Mouse (Mus musculus) ES-E14 (cell line): ENCODE measurements around the gene Tmem167b. TPM values are rescaled to one million over a fixed set of nuclear protein-coding genes. Genes with fewer than 3 reads are reported as not detected.

Source experiments
- DNase-seq: peaks from one replicate; pipeline ENCODE4 v3.0.0-alpha.2; 2013; ENCODE audit warnings: low read depth, low spot score
- H3K27ac ChIP-seq: 2 replicates; pipeline ENCODE4 v1.5.1; 2012; ENCODE audit warnings: low read depth, mild to moderate bottlenecking, low read length, moderate library complexity, mixed read lengths; ENCODE audit not compliant: poor library complexity, insufficient read depth, severe bottlenecking
- H3K36me3 ChIP-seq: 2 replicates; pipeline ENCODE4 v1.6.1; 2012; ENCODE audit warnings: mild to moderate bottlenecking, low read length, moderate library complexity, mixed read lengths; ENCODE audit not compliant: control insufficient read depth, poor library complexity, insufficient read depth, severe bottlenecking
- H3K4me1 ChIP-seq, 2 experiments: fragments of 150-350 bp in 1 of 2; sonication (generic) in 1 of 2; 2 replicates each; pipeline ENCODE4 v1.6.1; 2012; ENCODE audit warnings: low read length in 2 of 2, mild to moderate bottlenecking in 1 of 2, mixed read lengths in 1 of 2; ENCODE audit not compliant: control insufficient read depth in 2 of 2, insufficient read depth in 2 of 2, poor library complexity in 1 of 2
- H3K4me3 ChIP-seq, 2 experiments: fragments of 150-350 bp in 1 of 2; sonication (generic) in 1 of 2; 2 replicates each; pipeline ENCODE4 v1.5.1; 2012; ENCODE audit warnings: low read length in 2 of 2, low read depth in 1 of 2, mild to moderate bottlenecking in 1 of 2, mixed read lengths in 1 of 2; ENCODE audit not compliant: insufficient read depth in 1 of 2, poor library complexity in 1 of 2, severe bottlenecking in 1 of 2
- H3K9ac ChIP-seq: 2 replicates; pipeline ENCODE4 v1.6.1; 2012; ENCODE audit warnings: low read depth, mild to moderate bottlenecking, low read length, mixed read lengths; ENCODE audit not compliant: poor library complexity, insufficient read depth, severe bottlenecking
- H3K9me3 ChIP-seq: fragments of 150-350 bp; sonication (generic); 2 replicates; pipeline ENCODE4 v1.6.1; 2012; ENCODE audit warnings: low read depth, mild to moderate bottlenecking, low read length; ENCODE audit not compliant: control insufficient read depth, insufficient read depth
- CHD2 ChIP-seq: IDR thresholded peaks from 2 replicates; pipeline ENCODE4 v1.6.1; 2014; ENCODE audit warnings: mild to moderate bottlenecking, low read depth, low read length, inconsistent platforms
- HCFC1 ChIP-seq: IDR thresholded peaks from 2 replicates; pipeline ENCODE4 v1.6.1; 2012; ENCODE audit warnings: low read length, inconsistent platforms, borderline replicate concordance; ENCODE audit not compliant: insufficient read depth
- MAFK ChIP-seq: IDR thresholded peaks from 2 replicates; pipeline ENCODE4 v1.6.1; 2014; ENCODE audit warnings: mild to moderate bottlenecking, low read depth, low read length, inconsistent platforms; ENCODE audit not compliant: insufficient read depth
- ZC3H11A ChIP-seq: IDR thresholded peaks from 2 replicates; pipeline ENCODE4 v1.6.1; 2012; ENCODE audit warnings: low read depth, mild to moderate bottlenecking, inconsistent platforms, low read length, borderline replicate concordance
- ZNF384 ChIP-seq: IDR thresholded peaks from 2 replicates; pipeline ENCODE4 v1.6.1; 2012; ENCODE audit warnings: low read depth, low read length, inconsistent platforms
- in situ Hi-C, 2 experiments: fragments of 600-800 bp; cut with MboI; formaldehyde crosslinking; loops; one replicate each; pipeline ENCODE4 v1.15.1; 2025; ENCODE audit warnings: low sequenced_read_pairs in 2 of 2, inconsistent platforms in 1 of 2; ENCODE audit not compliant: unreplicated experiment in 2 of 2
- total RNA-seq: library from RNA; depleted of rRNA; stranded (reverse); fragments of 300-350 nt; gene quantifications from 2 replicates; pipeline ENCODE4 v1.2.3, GENCODE M21; 2012

The Tmem167b gene
- total RNA-seq, 1 experiment: 21.1 TPM

DNA sequence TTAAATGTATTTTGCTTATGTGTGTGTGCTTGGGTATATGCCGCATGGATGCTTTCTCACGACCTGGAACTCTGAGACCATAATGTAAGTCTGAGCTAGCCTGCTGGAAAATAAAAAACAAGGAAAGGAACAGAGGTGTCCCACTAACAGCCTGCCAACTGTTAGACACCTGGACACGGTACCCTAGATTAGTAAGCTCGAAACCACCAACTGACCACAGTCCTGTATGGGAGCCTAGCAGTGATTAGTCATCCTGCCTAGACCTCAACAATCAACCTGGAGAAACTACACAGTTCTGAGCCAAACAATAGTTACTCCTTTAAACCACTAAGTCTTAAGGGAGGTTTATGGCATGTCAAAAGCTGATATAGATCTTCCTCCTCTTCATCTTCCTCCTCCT, 38.9 kb downstream of the Tmem167b start:
- no peak overlapping the region for H3K27ac ChIP-seq
- no peak for DNase-seq
- no peaks in the 10 kb centered on the region for H3K36me3 ChIP-seq
- no peaks in the 10 kb centered on the region for H3K9me3 ChIP-seq
- no peaks in the 10 kb centered on the region for H3K4me1 ChIP-seq
- H3K9ac ChIP-seq: no peak overlapping the region
- TF ChIP-seq HCFC1: no peak
- TF ChIP-seq ZC3H11A: no peak
- no peak for TF ChIP-seq CHD2
- TF ChIP-seq MAFK: no peak
- no peak for TF ChIP-seq ZNF384
- in situ Hi-C loops: no loop called here
- H3K4me3 ChIP-seq: no peak overlapping the region

- Histone ChIP-seq H3K36me3 (no peaks in the 10 kb centered on the region), H3K4me1 (0 out of 4 replicates have a peak, but pooled peaks cover 0 to 2% of the 10 kb centered on the region in 2 experiments), H3K27ac (no peak overlapping the region), H3K9me3 (no peaks in the 10 kb centered on the region), H3K4me3 (no peak overlapping the region), H3K9ac (no peak overlapping the region)
- in situ Hi-C loops: no loop called here
- TF ChIP-seq ZC3H11A: no peak
- no peak for TF ChIP-seq ZNF384
- no peak for TF ChIP-seq CHD2
- DNase-seq: no peak
These were observed 44.0 kb downstream of the Tmem167b start for GRCm38 (mm10) chr3:108518276-108518675.

DNA sequence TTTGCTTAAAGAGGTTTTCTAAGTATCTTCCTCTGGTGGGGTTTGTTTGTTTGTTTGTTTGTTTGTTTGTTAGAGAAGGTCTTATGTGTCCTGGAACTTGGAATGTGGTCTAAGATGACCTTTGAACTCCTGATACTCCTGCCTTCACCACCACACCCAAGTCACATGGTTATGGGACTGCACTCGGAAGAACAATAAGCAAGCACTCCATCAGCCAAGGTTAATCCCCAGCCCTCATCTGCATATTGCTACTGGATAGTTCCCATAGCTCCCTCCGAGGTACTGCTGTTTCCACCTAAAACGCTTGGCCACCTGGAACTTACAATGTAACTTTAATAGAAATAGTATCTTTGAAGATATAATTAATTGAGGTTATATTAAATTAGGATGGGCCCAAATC, 48.8 kb downstream of the Tmem167b start:
- no peak for DNase-seq
- Histone ChIP-seq H3K9me3 (no peaks in the 10 kb centered on the region), H3K36me3 (no peaks in the 10 kb centered on the region), H3K9ac (no peak overlapping the region), H3K27ac (no peak overlapping the region), H3K4me1 (peaks cover 1 to 10% of the 10 kb centered on the region in 2 experiments; a peak in 1 of 4 replicates), H3K4me3 (no peak overlapping the region)
- TF ChIP-seq ZNF384 (no peak), HCFC1 (no peak), MAFK (no peak), ZC3H11A (no peak), CHD2 (no peak)
- in situ Hi-C loops: no loop called here

DNA sequence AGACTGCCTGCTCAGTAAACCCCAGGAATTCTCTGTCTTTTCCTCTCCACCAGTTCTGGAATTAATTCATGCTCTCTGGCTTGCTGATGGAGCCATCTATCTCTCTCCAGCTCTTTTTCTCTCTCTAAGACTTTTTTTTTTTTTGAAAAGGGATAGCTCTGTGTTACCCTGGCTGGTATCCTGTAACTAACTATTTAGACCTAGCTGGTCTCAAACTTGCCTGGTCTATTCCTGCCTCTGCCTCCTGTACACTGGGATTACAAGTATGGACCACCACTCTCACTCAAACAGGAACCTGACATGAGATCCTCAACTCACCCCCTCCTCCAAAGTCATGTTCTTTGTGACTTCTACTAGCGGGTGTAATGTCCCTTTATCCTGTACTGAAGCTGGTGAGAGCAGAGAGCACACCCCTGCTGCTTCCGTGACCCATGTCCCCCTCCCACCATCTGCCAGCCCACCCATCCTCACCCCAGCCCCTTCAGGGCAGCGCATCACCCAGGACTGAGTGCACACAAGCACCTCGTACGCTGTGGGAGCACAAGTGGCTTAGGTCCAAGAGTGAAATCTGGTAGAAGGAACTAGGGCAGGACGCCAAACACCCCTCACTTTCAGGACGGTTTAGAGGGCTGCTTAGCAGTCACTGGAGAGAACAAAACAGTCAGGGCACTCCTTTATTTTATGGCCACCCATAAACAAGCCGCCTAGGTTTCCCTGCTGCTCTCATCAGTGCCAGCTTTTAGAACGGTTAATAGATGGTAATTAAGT, 51.4 kb downstream of the Tmem167b start:
- Histone ChIP-seq H3K9ac (no peak overlapping the region), H3K36me3 (no peaks in the 10 kb centered on the region), H3K27ac (no peak overlapping the region), H3K4me1 (peaks cover 1 to 10% of the 10 kb centered on the region in 2 experiments; a peak in 1 of 4 replicates), H3K4me3 (no peak overlapping the region), H3K9me3 (no peaks in the 10 kb centered on the region)
- in situ Hi-C loops: no loop called here
- no peak for DNase-seq
- TF ChIP-seq CHD2: no peak
- TF ChIP-seq MAFK: no peak
- no peak for TF ChIP-seq ZC3H11A
- no peak for TF ChIP-seq HCFC1
- no peak for TF ChIP-seq ZNF384

DNA sequence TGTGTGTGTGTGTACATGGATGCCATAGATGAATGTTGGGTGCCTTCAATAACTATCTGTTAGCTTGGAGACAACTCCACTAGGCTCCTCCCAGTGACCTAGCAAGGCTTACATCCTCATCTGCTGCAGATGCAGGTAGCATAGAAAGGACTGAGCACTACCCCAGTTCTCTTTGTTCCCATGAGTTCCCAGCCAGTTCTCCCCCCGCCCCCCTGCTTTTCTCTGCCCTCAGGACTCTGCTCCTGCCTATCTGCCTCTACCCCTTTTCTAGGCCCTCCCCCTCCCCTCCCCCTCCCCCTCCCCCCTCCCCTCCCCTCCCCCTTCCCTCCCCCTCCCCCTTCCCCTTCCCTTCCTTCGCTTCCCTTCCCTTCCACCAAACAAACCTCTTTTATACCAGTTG, 52.1 kb downstream of the Tmem167b start:
- no peak overlapping the region for H3K27ac ChIP-seq
- in situ Hi-C loops: no loop called here
- no peak for DNase-seq
- H3K4me1 ChIP-seq: peaks cover 1 to 10% of the 10 kb centered on the region in 2 experiments; a peak in 1 of 4 replicates
- no peak overlapping the region for H3K4me3 ChIP-seq
- no peaks in the 10 kb centered on the region for H3K36me3 ChIP-seq
- H3K9ac ChIP-seq: no peak overlapping the region
- no peak for TF ChIP-seq CHD2
- TF ChIP-seq HCFC1: no peak
- TF ChIP-seq MAFK: no peak
- no peak for TF ChIP-seq ZNF384
- no peak for TF ChIP-seq ZC3H11A
- H3K9me3 ChIP-seq: no peaks in the 10 kb centered on the region
